Mouse (Mus musculus) liver, embryonic 18 days (tissue): Measurements from ENCODE around the gene Gm9268. TPM values are rescaled to one million over a fixed set of nuclear protein-coding genes. Genes with fewer than 3 reads are reported as not detected.

ENCODE experiments used
- polyA plus RNA-seq: library from polyadenylated mRNA; depleted of rRNA; stranded (reverse); fragments of >200 nt; gene quantifications from 2 replicates; pipeline ENCODE4 v1.2.3, GENCODE M21; 2012; rRNA removed

The Gm9268 gene
- not detected in 2 replicates for polyA plus RNA-seq

DNA sequence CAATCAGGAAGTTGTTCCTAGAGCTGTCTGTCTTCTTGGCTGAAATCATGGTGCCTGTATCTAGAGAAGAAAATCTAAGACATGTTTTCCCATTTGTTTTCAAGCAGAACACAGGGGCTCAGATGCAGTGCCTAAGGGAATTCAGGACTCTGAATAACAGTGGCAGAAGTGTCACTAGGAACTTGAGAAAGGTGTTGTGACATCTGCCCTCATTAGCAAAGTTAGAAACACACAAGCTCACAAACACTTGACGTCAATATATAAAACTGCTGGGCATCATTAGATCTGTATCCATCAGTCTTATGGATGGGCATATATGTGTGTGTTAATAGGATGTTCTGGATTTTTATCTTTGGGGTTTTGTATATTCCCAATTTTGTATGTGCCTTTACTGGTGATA lies at the start of gene Gm9268:
Gm9268 (plus strand) TSS at position 301 of the 400 bp plus-strand sequence.

Other genes starting within 250 kb of the Gm9268 start
- not detected in 2 replicates for gene Vmn2r62, start 225.2 kb upstream of the Gm9268 start, polyA plus RNA-seq
- not detected in 2 replicates for gene Gm2381, start 151.5 kb upstream of the Gm9268 start, polyA plus RNA-seq
- not detected in 2 replicates for gene Vmn2r63, start 84.9 kb upstream of the Gm9268 start, polyA plus RNA-seq
- not detected in 2 replicates for gene Zfp936, start 95.5 kb downstream of the Gm9268 start, polyA plus RNA-seq